Mouse (Mus musculus) embryonic facial prominence, embryonic 15.5 days (tissue): ENCODE results near the gene Cox4i2. TPM values are rescaled to one million over a fixed set of nuclear protein-coding genes. Genes with fewer than 3 reads are reported as not detected.

Experiments
- ATAC-seq: fragments of 200-750 bp; cut with Nextera tagmentation; 2 replicates; pipeline ENCODE4 v1.8.0; 2017; ENCODE audit warnings: low read depth, moderate TSS enrichment; ENCODE audit not compliant: insufficient number of reproducible peaks, low FRiP score, low TSS enrichment
- H3K27ac ChIP-seq: fragments of 300-500 bp; sonication (generic); replicated peaks from 2 replicates; pipeline ENCODE4 v1.5.1; 2015; ENCODE audit warnings: mild to moderate bottlenecking, inconsistent platforms
- H3K27me3 ChIP-seq: fragments of 300-500 bp; sonication (generic); 2 replicates; pipeline ENCODE4 v1.6.1; 2015; ENCODE audit warnings: inconsistent platforms
- H3K36me3 ChIP-seq: fragments of 300-500 bp; sonication (generic); 2 replicates; pipeline ENCODE4 v1.6.1; 2015; ENCODE audit warnings: mild to moderate bottlenecking, inconsistent platforms
- H3K4me1 ChIP-seq: fragments of 300-500 bp; sonication (generic); 2 replicates; pipeline ENCODE4 v1.6.1; 2015; ENCODE audit warnings: inconsistent platforms
- H3K4me2 ChIP-seq: fragments of 300-500 bp; sonication (generic); replicated peaks from 2 replicates; pipeline ENCODE4 v1.6.1; 2015; ENCODE audit warnings: mild to moderate bottlenecking, inconsistent platforms
- H3K4me3 ChIP-seq: fragments of 300-500 bp; sonication (generic); replicated peaks from 2 replicates; pipeline ENCODE4 v1.5.1; 2015; ENCODE audit warnings: mild to moderate bottlenecking, inconsistent platforms
- H3K9ac ChIP-seq: fragments of 300-500 bp; sonication (generic); 2 replicates; pipeline ENCODE4 v1.6.1; 2015; ENCODE audit warnings: inconsistent platforms
- H3K9me3 ChIP-seq: fragments of 300-500 bp; sonication (generic); replicated peaks from 2 replicates; pipeline ENCODE4 v1.6.1; 2016; ENCODE audit warnings: inconsistent platforms
- WGBS: fragments of 180-500 bp; shearing (Covaris S2); methylation state at CpG from one replicate; pipeline ENCODE4 v1.1.7; 2015; 5-methylcytosine and 5-hydroxymethylcytosine counted together
- polyA plus RNA-seq: library from polyadenylated mRNA; unstranded; fragments of >200 nt; fragmentation: Nextera tagmentation; extraction: Ambion mirVana; gene quantifications from 2 replicates; pipeline ENCODE4 v1.2.1, GENCODE M21; 2015

Cox4i2 gene
- 37.7 and 37.9 TPM in 2 replicates for polyA plus RNA-seq

DNA sequence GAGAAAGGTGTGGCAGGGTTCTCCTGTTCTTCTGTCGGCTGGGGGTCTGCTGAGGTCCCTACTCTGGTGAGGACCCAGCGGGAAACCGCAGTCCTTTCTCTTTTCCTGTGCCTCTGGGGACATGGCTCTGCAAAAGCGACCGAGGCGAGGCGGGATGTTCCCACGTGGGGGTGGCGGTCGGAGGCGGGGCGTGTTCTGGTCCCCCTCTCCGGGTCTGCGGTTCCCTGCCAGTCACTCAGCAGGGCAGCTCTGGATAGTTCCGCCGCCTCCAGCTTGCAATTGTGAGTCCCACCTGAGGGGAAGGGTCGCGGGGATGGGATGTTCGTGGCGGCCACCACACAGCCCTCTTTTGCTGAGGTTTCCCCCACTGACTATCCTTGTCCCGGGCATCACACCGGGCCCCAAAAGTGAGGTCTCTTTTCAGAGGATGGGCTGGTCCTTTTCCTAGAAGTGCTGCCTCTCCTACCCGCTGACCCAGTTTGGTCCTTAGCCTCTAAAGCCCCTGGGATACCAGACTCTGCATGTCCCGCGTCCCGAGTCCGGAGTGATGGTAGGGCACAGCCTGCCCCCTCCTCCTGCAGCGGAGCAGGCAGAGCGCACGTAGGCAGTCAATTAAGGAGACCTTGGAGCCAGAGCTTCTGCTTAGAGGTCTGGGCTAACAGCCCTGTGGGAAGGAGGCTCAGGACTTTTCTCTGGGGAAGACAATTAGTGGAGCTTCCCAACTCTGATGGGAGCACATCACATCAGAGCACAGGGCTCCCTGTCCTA is at the start of gene Cox4i2:
Gene Cox4i2, plus strand, starts transcription at position 230 of the 768 bp plus-strand sequence.
- H3K9ac ChIP-seq: 0 out of 2 replicates have a peak within 1 kb of the TSS, but pooled peaks have one; percentile 21
- no peak within 1 kb of the TSS for H3K27ac ChIP-seq
- no peaks in the 10 kb centered on the region for H3K27me3 ChIP-seq
- no peaks in the 10 kb centered on the region for H3K9me3 ChIP-seq
- H3K36me3 ChIP-seq: no peaks in the 10 kb centered on the region
- peak within 1 kb of the TSS; percentile 52 for H3K4me2 ChIP-seq
- WGBS: 3% methylated on average over 30 of the region's 30 CpGs
- peaks cover 26% of the 10 kb centered on the region for H3K4me1 ChIP-seq
- peak within 1 kb of the TSS; percentile 39 for H3K4me3 ChIP-seq
- no peak for ATAC-seq

DNA sequence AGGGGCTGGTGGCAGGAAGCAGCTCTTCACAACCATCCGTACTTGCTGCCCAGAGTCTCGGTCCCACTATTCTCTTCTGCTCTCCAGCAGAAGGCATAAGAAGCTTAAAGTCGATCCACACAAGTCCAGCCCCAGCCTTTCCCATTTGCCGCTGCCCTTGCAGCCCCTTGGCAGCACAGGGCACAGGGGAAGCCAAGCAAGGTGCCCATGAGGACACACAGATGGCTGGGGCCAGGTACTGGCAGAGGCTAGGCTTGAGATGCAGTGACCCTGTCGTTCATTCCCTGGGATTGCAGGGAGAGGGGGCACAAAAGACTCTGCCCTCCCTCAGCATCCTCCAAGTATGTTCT is 49.7 kb upstream of the Cox4i2 start:
- no peak for ATAC-seq
- no peak overlapping the region for H3K4me3 ChIP-seq
- H3K27ac ChIP-seq: peak overlapping the region; percentile 94
- H3K9ac ChIP-seq: no peak overlapping the region
- no peak overlapping the region for H3K4me2 ChIP-seq
- H3K4me1 ChIP-seq: peaks cover 53% of the 10 kb centered on the region
- WGBS: 80% methylated on average over 5 of the region's 5 CpGs
- H3K9me3 ChIP-seq: no peaks in the 10 kb centered on the region
- H3K27me3 ChIP-seq: no peaks in the 10 kb centered on the region
- peaks cover 64% of the 10 kb centered on the region for H3K36me3 ChIP-seq

DNA sequence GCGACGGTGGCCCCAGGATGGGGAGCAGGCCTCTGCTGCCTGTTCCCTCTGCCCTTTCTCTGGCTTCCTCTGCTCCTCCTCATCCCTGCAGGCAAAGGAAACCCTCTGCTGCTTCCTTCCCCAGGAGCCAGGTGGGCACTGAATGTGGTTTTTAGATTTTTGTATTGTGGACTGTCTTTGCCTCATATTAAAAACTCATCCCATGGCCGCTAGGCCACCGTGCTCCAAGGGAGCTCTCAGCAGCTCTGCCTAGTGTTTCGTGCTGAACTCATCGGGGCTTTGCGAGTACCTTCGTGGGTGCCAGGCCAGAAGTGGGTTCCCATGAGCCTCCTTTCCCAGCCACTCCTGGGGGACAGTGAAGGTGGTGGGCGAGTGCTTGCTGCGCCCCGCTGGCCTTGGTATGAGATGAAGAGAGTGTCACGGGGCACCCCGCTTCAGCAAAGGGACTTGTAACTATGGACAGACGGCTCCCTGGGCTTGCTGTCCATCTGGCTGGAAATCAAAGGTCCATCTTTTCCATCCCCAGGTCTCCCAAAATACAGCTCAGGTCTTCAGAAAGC is 49.1 kb upstream of the Cox4i2 start:
- no peak for ATAC-seq
- 88% methylated on average over 14 of the region's 14 CpGs for WGBS
- H3K36me3 ChIP-seq: peaks cover 57% of the 10 kb centered on the region
- peak overlapping the region; percentile 94 for H3K27ac ChIP-seq
- no peaks in the 10 kb centered on the region for H3K27me3 ChIP-seq
- H3K9me3 ChIP-seq: no peaks in the 10 kb centered on the region
- H3K4me3 ChIP-seq: no peak overlapping the region
- no peak overlapping the region for H3K9ac ChIP-seq
- peaks cover 53% of the 10 kb centered on the region for H3K4me1 ChIP-seq
- H3K4me2 ChIP-seq: no peak overlapping the region

DNA sequence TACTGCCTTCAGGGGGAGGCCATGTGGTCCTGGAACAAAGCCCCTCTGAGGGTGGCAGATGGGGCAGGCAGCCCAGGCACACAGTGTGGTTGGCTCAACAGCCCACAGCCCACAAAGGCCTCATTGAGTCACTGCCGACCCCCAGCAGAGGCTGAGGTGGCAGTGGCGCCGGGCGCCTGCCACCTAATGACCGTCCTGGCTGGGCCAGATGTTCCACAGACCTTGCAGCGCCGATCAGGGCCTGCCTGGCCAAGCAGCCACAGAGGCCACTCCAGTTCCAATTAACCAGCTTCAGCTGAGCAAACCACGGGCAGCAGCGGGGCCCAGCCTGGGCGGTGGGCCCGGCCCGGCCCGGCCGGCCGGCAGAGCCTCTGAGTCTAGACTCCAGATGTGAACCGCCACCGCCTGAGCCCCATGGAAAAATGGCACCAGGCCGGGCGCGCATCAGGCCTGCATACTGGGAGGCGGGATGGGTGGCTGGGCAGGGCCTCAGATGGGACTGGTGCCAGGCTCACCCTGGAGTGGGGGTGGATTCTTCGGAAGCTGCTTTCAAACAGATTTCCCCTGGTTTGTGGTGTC is 47.9 kb upstream of the Cox4i2 start:
- peaks cover 53% of the 10 kb centered on the region for H3K4me1 ChIP-seq
- no peaks in the 10 kb centered on the region for H3K9me3 ChIP-seq
- no peak overlapping the region for H3K9ac ChIP-seq
- peak overlapping the region; percentile 94 for H3K27ac ChIP-seq
- 23% methylated on average over 22 of the region's 22 CpGs for WGBS
- peak; percentile 85 for ATAC-seq
- no peaks in the 10 kb centered on the region for H3K27me3 ChIP-seq
- peaks cover 45% of the 10 kb centered on the region for H3K36me3 ChIP-seq
- H3K4me3 ChIP-seq: no peak overlapping the region
- H3K4me2 ChIP-seq: peak overlapping the region; percentile 9; the same call in 1 of the 2 replicates

DNA sequence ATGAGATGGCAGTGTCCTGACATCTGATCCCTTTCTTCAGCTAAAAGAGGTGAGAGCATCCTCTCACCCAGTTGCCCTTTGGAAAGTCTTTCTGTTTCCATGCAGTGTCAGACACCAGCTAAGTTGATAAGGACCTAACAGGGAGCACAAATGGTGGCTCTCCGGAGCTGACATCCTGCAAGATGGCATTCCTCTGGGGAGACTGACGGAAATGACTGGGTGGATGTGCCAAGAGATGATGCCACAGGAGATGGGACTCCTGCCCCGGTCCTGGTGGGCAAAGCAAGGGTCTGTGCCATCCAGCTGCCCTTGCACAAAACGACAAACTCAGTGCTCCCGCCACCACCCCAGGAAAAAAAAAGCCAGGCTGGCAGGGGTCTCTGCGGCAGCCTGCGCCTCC is 46.8 kb upstream of the Cox4i2 start:
- 21% methylated on average over 7 of the region's 7 CpGs for WGBS
- no peak; the same call in 1 of the 2 replicates for ATAC-seq
- Histone ChIP-seq H3K4me1 (peaks cover 53% of the 10 kb centered on the region), H3K9me3 (no peaks in the 10 kb centered on the region), H3K36me3 (peaks cover 34% of the 10 kb centered on the region), H3K9ac (peak overlapping the region; percentile 18; the same call in 1 of the 2 replicates), H3K27ac (peak overlapping the region; percentile 94), H3K4me2 (peak overlapping the region; percentile 60), H3K27me3 (no peaks in the 10 kb centered on the region), H3K4me3 (peak overlapping the region; percentile 38)

DNA sequence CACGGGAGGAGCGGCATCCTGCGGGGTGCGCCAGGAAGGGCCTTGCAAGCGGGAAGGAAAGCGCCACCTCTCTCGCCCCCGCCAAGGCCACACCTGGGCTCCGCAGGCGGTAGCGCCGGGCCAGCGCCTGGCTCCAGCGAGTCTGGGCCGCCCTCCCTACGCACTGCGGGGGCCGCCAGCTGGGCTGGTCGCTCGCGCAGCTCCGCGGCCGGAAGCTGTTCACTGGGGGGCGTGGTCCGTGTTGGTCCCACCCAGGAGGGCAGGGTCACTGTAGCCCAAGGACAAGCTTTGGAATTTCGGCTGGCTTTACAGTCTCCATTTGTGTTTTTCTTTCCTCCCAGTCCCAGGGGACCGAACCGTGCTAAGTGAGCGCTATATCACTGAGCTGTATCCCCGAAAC is 46.3 kb upstream of the Cox4i2 start:
- 5% methylated on average over 31 of the region's 31 CpGs for WGBS
- Histone ChIP-seq H3K36me3 (peaks cover 30% of the 10 kb centered on the region), H3K4me3 (peak overlapping the region; percentile 38), H3K27me3 (no peaks in the 10 kb centered on the region), H3K9ac (peak overlapping the region; percentile 18; the same call in 1 of the 2 replicates), H3K4me1 (peaks cover 53% of the 10 kb centered on the region), H3K9me3 (no peaks in the 10 kb centered on the region), H3K27ac (peak overlapping the region; percentile 94), H3K4me2 (peak overlapping the region; percentile 60)
- ATAC-seq: peak; percentile 89

DNA sequence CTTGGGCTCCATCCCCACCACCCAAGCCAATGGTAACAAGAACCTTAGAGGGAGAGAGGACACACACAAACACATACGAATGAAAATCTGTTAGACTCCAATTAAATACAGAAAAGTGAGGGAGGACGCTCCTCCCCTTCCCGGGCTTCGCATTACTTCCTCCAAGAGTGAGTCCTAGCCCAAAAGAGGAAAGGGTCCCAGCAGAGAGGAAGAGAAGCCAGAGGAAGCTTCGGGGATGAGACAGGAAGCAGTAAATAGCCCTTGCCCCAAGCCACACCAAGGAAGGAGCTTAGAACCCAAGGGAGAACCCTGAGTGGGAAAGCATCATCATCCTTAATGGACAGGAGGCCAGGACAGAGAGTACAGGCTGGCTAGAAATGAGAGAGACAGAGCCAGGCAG is 44.9 kb upstream of the Cox4i2 start:
- ATAC-seq: no peak
- H3K4me1 ChIP-seq: peaks cover 43% of the 10 kb centered on the region
- peaks cover 16% of the 10 kb centered on the region for H3K36me3 ChIP-seq
- H3K27ac ChIP-seq: no peak overlapping the region
- no peak overlapping the region for H3K4me2 ChIP-seq
- whole genome bisulfite sequencing: 81% methylated on average over 5 of the region's 5 CpGs
- no peaks in the 10 kb centered on the region for H3K9me3 ChIP-seq
- H3K27me3 ChIP-seq: no peaks in the 10 kb centered on the region
- no peak overlapping the region for H3K9ac ChIP-seq
- no peak overlapping the region for H3K4me3 ChIP-seq

DNA sequence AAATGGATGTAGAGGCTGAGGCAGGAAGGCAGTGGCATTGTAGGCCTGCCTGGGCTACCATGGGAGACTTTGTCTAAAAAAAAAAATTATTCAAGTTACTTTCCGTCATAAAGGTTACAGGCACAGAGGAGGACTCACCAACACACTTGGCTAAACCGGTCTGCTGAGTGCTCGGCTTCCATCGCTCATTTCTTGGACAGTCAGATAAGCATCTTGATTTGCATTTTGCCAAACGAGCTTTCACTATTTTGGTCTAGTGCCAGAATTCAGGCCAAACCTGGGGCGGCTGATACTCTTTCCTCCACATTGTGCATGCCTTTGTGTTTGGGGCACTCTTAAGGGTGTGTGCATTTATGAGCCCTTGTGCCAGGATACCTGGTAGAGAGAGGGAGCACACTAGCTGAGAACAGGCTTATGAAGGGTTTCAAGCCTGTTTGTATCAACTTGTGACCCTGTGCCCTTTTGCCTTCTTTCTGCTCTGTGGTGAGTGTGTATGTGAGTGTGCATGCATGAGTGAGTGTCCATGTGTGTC is 37.7 kb upstream of the Cox4i2 start:
- H3K27ac ChIP-seq: peak overlapping the region; percentile 39; the same call in 1 of the 2 replicates

DNA sequence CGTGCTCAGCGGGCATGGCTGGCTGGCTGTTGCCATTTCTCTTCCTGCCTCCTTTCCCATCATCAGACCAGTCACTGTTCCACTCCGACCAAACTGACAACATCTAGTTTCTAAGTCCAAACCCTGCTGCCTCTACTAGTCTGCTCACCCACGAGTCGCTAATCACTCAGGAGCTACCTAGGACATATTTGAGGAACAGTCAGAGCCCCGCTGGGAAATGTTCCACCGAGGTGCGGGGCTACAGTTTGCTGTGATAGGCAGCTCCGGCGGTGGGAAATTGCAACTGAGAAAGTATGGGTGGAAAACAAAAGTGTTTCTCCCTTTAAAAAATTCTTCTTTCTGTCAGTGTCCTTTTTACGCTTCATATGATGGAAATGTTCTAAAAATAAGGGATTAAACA is 36.3 kb upstream of the Cox4i2 start:
- no peaks in the 10 kb centered on the region for H3K9me3 ChIP-seq
- no peak for ATAC-seq
- no peak overlapping the region for H3K4me3 ChIP-seq
- no peak overlapping the region for H3K9ac ChIP-seq
- H3K4me1 ChIP-seq: peaks cover 7% of the 10 kb centered on the region; the same call in 1 of the 2 replicates
- H3K27ac ChIP-seq: no peak overlapping the region
- H3K36me3 ChIP-seq: no peaks in the 10 kb centered on the region
- no peak overlapping the region for H3K4me2 ChIP-seq
- WGBS: 60% methylated on average over 11 of the region's 11 CpGs
- H3K27me3 ChIP-seq: no peaks in the 10 kb centered on the region

More for the DNA sequence above, 37.7 kb upstream of the Cox4i2 start:
- no peaks in the 10 kb centered on the region for H3K27me3 ChIP-seq
- no peak overlapping the region for H3K4me3 ChIP-seq
- no peaks in the 10 kb centered on the region for H3K36me3 ChIP-seq
- 54% methylated on average over 6 of the region's 6 CpGs for WGBS
- H3K9me3 ChIP-seq: no peaks in the 10 kb centered on the region
- no peak overlapping the region for H3K9ac ChIP-seq
- H3K4me2 ChIP-seq: no peak overlapping the region
- ATAC-seq: no peak; the same call in 1 of the 2 replicates
- peaks cover 7% of the 10 kb centered on the region; the same call in 1 of the 2 replicates for H3K4me1 ChIP-seq

DNA sequence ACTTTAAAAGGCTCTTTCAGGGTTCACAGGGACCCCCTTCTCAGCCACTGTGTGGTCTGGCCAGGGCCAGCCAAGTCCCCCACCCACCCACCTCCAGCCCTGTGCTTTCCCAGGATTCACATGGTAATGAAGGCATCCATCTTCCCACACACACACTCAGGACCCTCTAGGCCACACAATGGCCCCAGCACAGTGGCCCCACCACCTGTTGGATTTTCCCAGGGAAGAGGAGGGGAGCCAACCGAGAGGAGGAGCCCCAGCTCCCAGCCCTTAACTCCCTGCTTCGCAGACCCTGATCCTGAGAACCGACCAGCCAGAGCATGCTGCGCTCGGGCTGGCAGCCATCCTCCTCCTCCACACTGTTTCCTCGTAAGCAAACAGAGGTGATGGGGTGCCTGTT is 35.9 kb upstream of the Cox4i2 start:
- Histone ChIP-seq H3K4me2 (no peak overlapping the region), H3K27ac (no peak overlapping the region), H3K9me3 (no peaks in the 10 kb centered on the region), H3K9ac (no peak overlapping the region), H3K4me1 (peaks cover 7% of the 10 kb centered on the region; the same call in 1 of the 2 replicates), H3K4me3 (no peak overlapping the region), H3K27me3 (no peaks in the 10 kb centered on the region), H3K36me3 (no peaks in the 10 kb centered on the region)
- 0 out of 2 replicates have a peak, but pooled peaks have one; percentile 26 for ATAC-seq
- 42% methylated on average over 6 of the region's 6 CpGs for WGBS
